Mouse (Mus musculus): ENCODE measurements at regions not wholly inside any gene's neighbourhood (a gene's known extent, or its start where the extent isn't known, plus 50 kb on each side); places are given as distances from the start of the nearest gene placed in this dataset.

DNA sequence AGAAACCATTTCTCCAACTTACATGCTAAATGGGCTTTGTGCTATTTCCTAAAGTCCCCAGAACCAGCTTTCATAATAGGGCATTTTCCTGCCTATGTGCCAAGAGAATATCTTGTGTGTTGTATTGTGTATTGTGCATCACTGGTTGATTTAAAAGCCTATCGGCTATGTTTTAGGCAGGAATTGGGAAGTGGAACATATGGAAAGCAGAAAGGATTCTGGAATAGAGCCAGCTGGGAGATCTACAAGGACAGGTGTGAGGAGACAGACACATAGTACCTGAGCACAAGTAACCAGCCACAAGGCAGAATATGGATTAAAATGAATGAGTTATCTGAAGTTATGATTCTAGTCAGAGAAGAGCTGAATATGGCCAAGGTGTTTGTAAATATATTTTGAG, 236.0 kb downstream of the 1190002N15Rik start:
- H3K4me2 ChIP-seq (ENCODE audit: low read depth), result no peak overlapping the region
- TF ChIP-seq EP300 (IDR thresholded peaks at IDR 0.05; ENCODE audit: low read depth), result no peak
- no peak for TF ChIP-seq CTCF (IDR thresholded peaks at IDR 0.05; ENCODE audit: low read depth)
- no peaks in the 10 kb centered on the region for H3K4me1 ChIP-seq (replicated peaks; ENCODE audit: control insufficient read depth in 2 of 2, insufficient read depth in 2 of 2, low read length in 1 of 2)
- no peaks in the 10 kb centered on the region for H3K36me3 ChIP-seq (replicated peaks; ENCODE audit: control insufficient read depth, insufficient read depth, low read depth)
- ATAC-seq (ENCODE audit: insufficient read depth) (no peak), DNase-seq (ENCODE audit: low read depth in 3 of 3, low spot score in 3 of 3) (no peak)
- H3K4me3 ChIP-seq (ENCODE audit: insufficient read depth in 1 of 2, low read depth in 2 of 2, low read length in 2 of 2), result no peak overlapping the region
- H3K9ac ChIP-seq (replicated peaks), result no peak overlapping the region
- H3K27me3 ChIP-seq (ENCODE audit: control insufficient read depth, insufficient read depth, low read length), result no peaks in the 10 kb centered on the region
- no peaks in the 10 kb centered on the region for H3K9me3 ChIP-seq (ENCODE audit: control insufficient read depth, low read length)
- 49% methylated on average over 1 of the region's 1 CpGs for WGBS (ENCODE audit: insufficient replicate concordance)
- H3K27ac ChIP-seq, result no peak overlapping the region

GRCm38 (mm10) chr9:94295431-94295830, 242.4 kb downstream of the 1190002N15Rik start:
- DNase-seq (ENCODE audit: low read depth in 3 of 3, low spot score in 3 of 3) (no peak), ATAC-seq (ENCODE audit: insufficient read depth) (no peak)
- Histone ChIP-seq H3K4me3 (ENCODE audit: insufficient read depth in 1 of 2, low read depth in 2 of 2, low read length in 2 of 2) (no peak overlapping the region), H3K27ac (no peak overlapping the region), H3K4me1 (replicated peaks; ENCODE audit: control insufficient read depth in 2 of 2, insufficient read depth in 2 of 2, low read length in 1 of 2) (no peaks in the 10 kb centered on the region), H3K4me2 (ENCODE audit: low read depth) (no peak overlapping the region), H3K36me3 (replicated peaks; ENCODE audit: control insufficient read depth, insufficient read depth, low read depth) (no peaks in the 10 kb centered on the region), H3K9ac (replicated peaks) (no peak overlapping the region), H3K27me3 (ENCODE audit: control insufficient read depth, insufficient read depth, low read length) (no peaks in the 10 kb centered on the region), H3K9me3 (ENCODE audit: control insufficient read depth, low read length) (no peaks in the 10 kb centered on the region)
- TF ChIP-seq CTCF (IDR thresholded peaks at IDR 0.05; ENCODE audit: low read depth) (no peak), EP300 (IDR thresholded peaks at IDR 0.05; ENCODE audit: low read depth) (no peak)
- 60% methylated on average over 6 of the region's 6 CpGs for WGBS (ENCODE audit: insufficient replicate concordance)

- no peaks in the 10 kb centered on the region for H3K36me3 ChIP-seq (replicated peaks; ENCODE audit: control insufficient read depth, insufficient read depth, low read depth)
- no peak overlapping the region for H3K4me3 ChIP-seq (ENCODE audit: insufficient read depth in 1 of 2, low read depth in 2 of 2, low read length in 2 of 2)
- ATAC-seq (ENCODE audit: insufficient read depth) (no peak), DNase-seq (ENCODE audit: low read depth in 3 of 3, low spot score in 3 of 3) (no peak)
- H3K4me1 ChIP-seq (replicated peaks; ENCODE audit: control insufficient read depth in 2 of 2, insufficient read depth in 2 of 2, low read length in 1 of 2), result no peaks in the 10 kb centered on the region
- H3K27ac ChIP-seq, result no peak overlapping the region
- TF ChIP-seq CTCF (IDR thresholded peaks at IDR 0.05; ENCODE audit: low read depth) (no peak), EP300 (IDR thresholded peaks at IDR 0.05; ENCODE audit: low read depth) (no peak)
- no peaks in the 10 kb centered on the region for H3K27me3 ChIP-seq (ENCODE audit: control insufficient read depth, insufficient read depth, low read length)
- H3K9me3 ChIP-seq (ENCODE audit: control insufficient read depth, low read length), result no peaks in the 10 kb centered on the region
- no peak overlapping the region for H3K9ac ChIP-seq (replicated peaks)
- H3K4me2 ChIP-seq (ENCODE audit: low read depth), result no peak overlapping the region
- 41% methylated on average over 3 of the region's 3 CpGs for WGBS (ENCODE audit: insufficient replicate concordance)
Observed at GRCm38 (mm10) chr9:94292147-94292546, 245.7 kb downstream of the 1190002N15Rik start.

- no peak overlapping the region for H3K4me3 ChIP-seq (ENCODE audit: insufficient read depth in 1 of 2, low read depth in 2 of 2, low read length in 2 of 2)
Observed at GRCm38 (mm10) chr9:94289546-94289945, 248.3 kb downstream of the 1190002N15Rik start.

GRCm38 (mm10) chr9:94287559-94287958, 250.3 kb downstream of the 1190002N15Rik start:
- H3K27me3 ChIP-seq (ENCODE audit: control insufficient read depth, insufficient read depth, low read length), result no peaks in the 10 kb centered on the region
- no peaks in the 10 kb centered on the region for H3K36me3 ChIP-seq (replicated peaks; ENCODE audit: control insufficient read depth, insufficient read depth, low read depth)
- no peak for DNase-seq (ENCODE audit: low read depth in 3 of 3, low spot score in 3 of 3)
- TF ChIP-seq EP300 (IDR thresholded peaks at IDR 0.05; ENCODE audit: low read depth) (no peak), CTCF (IDR thresholded peaks at IDR 0.05; ENCODE audit: low read depth) (no peak)
- no peaks in the 10 kb centered on the region for H3K4me1 ChIP-seq (replicated peaks; ENCODE audit: control insufficient read depth in 2 of 2, insufficient read depth in 2 of 2, low read length in 1 of 2)
- H3K27ac ChIP-seq, result no peak overlapping the region
- H3K4me3 ChIP-seq (ENCODE audit: insufficient read depth in 1 of 2, low read depth in 2 of 2, low read length in 2 of 2), result no peak overlapping the region
- 56% methylated on average over 2 of the region's 2 CpGs for WGBS (ENCODE audit: insufficient replicate concordance)
- H3K9ac ChIP-seq (replicated peaks), result no peak overlapping the region
- H3K9me3 ChIP-seq (ENCODE audit: control insufficient read depth, low read length), result no peaks in the 10 kb centered on the region
- ATAC-seq (ENCODE audit: insufficient read depth), result no peak
- no peak overlapping the region for H3K4me2 ChIP-seq (ENCODE audit: low read depth)

More at GRCm38 (mm10) chr9:94289546-94289945, 248.3 kb downstream of the 1190002N15Rik start:
- DNase-seq (ENCODE audit: low read depth in 3 of 3, low spot score in 3 of 3) (no peak), ATAC-seq (ENCODE audit: insufficient read depth) (no peak)
- H3K9ac ChIP-seq (replicated peaks), result no peak overlapping the region
- H3K27me3 ChIP-seq (ENCODE audit: control insufficient read depth, insufficient read depth, low read length), result no peaks in the 10 kb centered on the region
- H3K9me3 ChIP-seq (ENCODE audit: control insufficient read depth, low read length), result no peaks in the 10 kb centered on the region
- no peak overlapping the region for H3K4me2 ChIP-seq (ENCODE audit: low read depth)
- H3K4me1 ChIP-seq (replicated peaks; ENCODE audit: control insufficient read depth in 2 of 2, insufficient read depth in 2 of 2, low read length in 1 of 2), result no peaks in the 10 kb centered on the region
- no peaks in the 10 kb centered on the region for H3K36me3 ChIP-seq (replicated peaks; ENCODE audit: control insufficient read depth, insufficient read depth, low read depth)
- no peak for TF ChIP-seq EP300 (IDR thresholded peaks at IDR 0.05; ENCODE audit: low read depth)
- TF ChIP-seq CTCF (IDR thresholded peaks at IDR 0.05; ENCODE audit: low read depth), result no peak
- H3K27ac ChIP-seq, result no peak overlapping the region
